Comparison of ENCODE assay signal across 8 mouse cellular contexts in genomic region chr11:97198601-97199000, GRCm38 (mm10). TPM values are rescaled to one million over a fixed set of nuclear protein-coding genes. Genes with fewer than 3 reads are reported as not detected.
DNase-seq lines count a peak whose midpoint lies in the region; TF ChIP-seq lines count a peak whose summit lies in the region.

No protein-coding gene starts in this region.

- no peak for TF ChIP-seq POLR2A in olfactory bulb, adult 2 months (IDR thresholded peaks at IDR 0.05; ENCODE audit: insufficient read depth, low read depth, low read length)

- no peak overlapping the region for H3K4me3 ChIP-seq in olfactory bulb, adult 2 months (ENCODE audit: insufficient read depth, low read depth, low read length)

- WGBS in olfactory bulb, adult 2 months: 12% methylated on average over 5 of the region's 5 CpGs

- no peak overlapping the region for H3K27ac ChIP-seq in olfactory bulb, adult 2 months (ENCODE audit: insufficient read depth, low read depth, low read length)

- 0 out of 2 replicates have a peak, but pooled peaks have one; percentile 37 for TF ChIP-seq CTCF in olfactory bulb, adult 2 months (IDR thresholded peaks at IDR 0.05; ENCODE audit: insufficient read depth, low read depth, low read length)

- H3K4me1 ChIP-seq in olfactory bulb, adult 2 months (ENCODE audit: control insufficient read depth, insufficient read depth, low read length): no peaks in the 10 kb centered on the region

- peak; percentile 43 to 71 for DNase-seq in heart, adult 18-20 months
- DNase-seq in heart, adult 11 months: no peak
- DNase-seq in urinary bladder, postnatal 14 days (ENCODE audit: low spot score): peak; percentile 42
- DNase-seq in urinary bladder, postnatal 4 days (ENCODE audit: low spot score in 2 of 2): no peak
- peak; percentile 56 to 64 for DNase-seq in cerebellum, postnatal 36 days
- peak; percentile 40 for DNase-seq in kidney, postnatal 14 days
- no peak for DNase-seq in Muller cell, postnatal 12 days (ENCODE audit: inconsistent ontology term)

RNA-seq across cellular contexts. Expression of gene Kpnb1, which starts 10.9 kb away (rescaled TPM):
- 10 to 100 TPM; 80.8 to 82.9 TPM for total RNA-seq in heart, adult 18-20 months (2021)
- polyA plus RNA-seq in olfactory bulb, adult 2 months (2012; ENCODE audit: insufficient read depth, insufficient read length, low replicate concordance, missing spikeins): 234 TPM in 1 of 2 replicates, not detected in the other

RNA-seq across cellular contexts. Expression of gene Tbkbp1, which starts 47.3 kb away (rescaled TPM):
- 10 to 100 TPM; 12.5 to 15.0 TPM for total RNA-seq in heart, adult 18-20 months (2021)
- polyA plus RNA-seq in olfactory bulb, adult 2 months (2012; ENCODE audit: insufficient read depth, insufficient read length, low replicate concordance, missing spikeins): not detected in 2 replicates

Comparison
In these comparisons a context has a peak if more than half of its experiments do, and no peak if none do; other contexts are left out.
1. DNase-seq: peak in heart, adult 18-20 months (2 of 2), urinary bladder, postnatal 14 days (single experiment), cerebellum, postnatal 36 days (2 of 2) and kidney, postnatal 14 days (single experiment); none in heart, adult 11 months (single experiment), urinary bladder, postnatal 4 days (0 of 2) and Muller cell, postnatal 12 days (single experiment).